Mouse (Mus musculus) R1 (cell line): Measurements from ENCODE around the gene Atp1b1.

Experiments
- DNase-seq: peaks from one replicate; pipeline ENCODE4 v3.0.0-alpha.2; 2018; ENCODE audit warnings: low read depth, low spot score

The Atp1b1 gene

GRCm38 (mm10) chr1:164467406-164467805 is 9.3 kb upstream of the Atp1b1 start:
- no peak for DNase-seq

DNA sequence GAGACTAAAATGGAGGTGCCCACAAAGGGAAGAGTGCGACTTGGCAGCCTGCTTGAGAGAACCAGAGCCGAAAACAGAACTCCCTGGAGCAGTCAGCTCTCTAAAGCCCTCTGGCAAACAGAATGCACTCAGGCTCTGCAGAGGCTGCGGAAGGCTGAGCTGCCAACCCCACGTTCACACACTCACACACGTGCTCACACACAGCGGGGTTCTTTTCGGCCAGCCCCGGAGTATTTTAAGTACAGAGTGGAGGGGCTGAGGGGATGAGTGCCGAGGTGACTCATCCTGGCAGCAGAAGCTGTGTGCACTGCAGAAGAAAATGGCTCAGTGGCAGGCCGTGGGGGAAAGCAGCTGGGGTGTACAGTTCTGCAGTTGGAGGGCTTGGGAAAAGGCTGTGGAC is 3.6 kb upstream of the Atp1b1 start:
- DNase-seq = no peak

GRCm38 (mm10) chr1:164460921-164461697 is 3.0 kb upstream of the Atp1b1 start:
- no peak for DNase-seq

GRCm38 (mm10) chr1:164459127-164459905 is 1.2 kb upstream of the Atp1b1 start:
- no peak for DNase-seq

GRCm38 (mm10) chr1:164458621-164459051 is 481 bp upstream of the Atp1b1 start:
- no peak for DNase-seq

DNA sequence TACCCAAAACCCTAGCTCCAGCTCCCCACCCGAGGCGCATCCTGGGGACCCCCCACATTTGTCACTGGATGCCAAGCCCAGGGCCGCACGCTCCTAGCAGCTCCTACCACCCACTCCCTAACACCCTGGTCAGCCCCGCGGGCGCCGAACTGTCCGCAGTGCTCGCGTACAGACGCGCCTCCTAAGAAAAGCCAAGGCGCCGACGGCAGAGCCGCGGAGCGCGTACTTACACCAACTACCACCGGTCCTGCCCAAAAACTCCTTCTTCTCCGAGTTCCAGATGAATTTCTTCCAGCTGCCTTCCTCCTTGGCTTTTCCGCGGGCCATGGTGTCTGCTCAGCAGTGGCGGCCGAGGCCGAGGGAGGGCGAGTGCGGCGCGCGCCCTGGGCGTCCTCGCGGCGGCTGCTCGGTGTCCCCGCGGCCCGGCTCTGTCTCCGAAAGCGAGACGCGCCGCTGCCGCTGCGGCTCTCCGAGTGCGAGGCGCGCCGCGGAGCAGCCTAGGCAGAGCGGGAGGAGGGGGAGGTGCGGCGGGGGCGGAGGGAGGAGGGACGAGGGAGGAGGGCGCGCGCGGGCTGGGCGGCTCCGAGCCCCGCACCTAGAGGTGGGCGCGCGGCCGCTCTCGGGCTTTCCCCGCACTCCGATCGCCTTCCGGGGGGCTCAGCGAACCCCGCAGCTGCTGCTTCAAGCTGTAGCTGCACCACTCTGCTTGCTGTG is 467 bp downstream of the Atp1b1 start:
- DNase-seq = peak; percentile 61

- DNase-seq = peak; percentile 73
These were observed 1.4 kb downstream of the Atp1b1 start for GRCm38 (mm10) chr1:164456731-164457130.

GRCm38 (mm10) chr1:164456065-164456464 is 2.1 kb downstream of the Atp1b1 start:
- no peak for DNase-seq

- no peak for DNase-seq
These were observed 2.5 kb downstream of the Atp1b1 start for GRCm38 (mm10) chr1:164455614-164456013.

GRCm38 (mm10) chr1:164454747-164455400 is 3.3 kb downstream of the Atp1b1 start:
- peak; percentile 68 for DNase-seq

DNA sequence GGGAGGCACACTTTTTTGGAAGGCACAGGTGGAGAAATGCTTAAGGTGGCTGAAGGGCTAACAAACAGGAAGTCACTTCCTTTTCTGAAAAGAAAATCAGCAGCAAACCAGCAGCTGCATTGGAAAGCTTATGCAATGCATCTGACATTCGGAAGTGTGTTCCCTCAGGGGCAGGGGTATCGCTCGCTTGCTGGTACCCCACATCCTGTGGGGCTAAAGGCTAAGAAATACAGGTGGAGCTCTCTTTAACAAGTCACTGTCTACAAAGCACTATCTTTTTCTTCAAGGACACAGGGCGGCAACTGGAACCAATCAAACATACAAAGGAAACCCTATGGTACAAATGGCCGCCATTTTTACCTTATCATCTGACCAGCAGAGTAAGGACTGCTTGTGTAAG is 4.4 kb downstream of the Atp1b1 start:
- no peak for DNase-seq

- DNase-seq = no peak
These were observed 5.0 kb downstream of the Atp1b1 start for GRCm38 (mm10) chr1:164453146-164453545.

DNA sequence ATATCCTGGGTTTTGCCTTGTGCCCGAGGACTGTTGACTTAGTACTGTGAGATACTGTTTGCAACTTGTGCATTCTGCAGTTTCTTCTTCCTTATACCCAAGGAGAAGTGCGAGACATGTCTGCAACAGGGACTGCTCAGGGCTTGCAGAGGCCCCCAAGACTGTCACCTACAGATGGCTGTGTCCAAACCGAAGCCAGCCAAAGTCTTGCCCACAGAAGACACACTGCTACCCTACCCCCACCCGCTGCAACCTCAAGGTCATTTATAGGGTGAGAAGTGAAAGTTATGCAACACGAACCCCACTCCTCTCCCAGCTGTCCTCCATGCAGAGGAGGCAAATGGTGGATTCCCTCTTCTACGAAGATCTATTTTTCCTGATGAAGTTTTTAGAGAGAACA is 5.6 kb downstream of the Atp1b1 start:
- no peak for DNase-seq

GRCm38 (mm10) chr1:164451346-164451745 is 6.8 kb downstream of the Atp1b1 start:
- no peak for DNase-seq

DNA sequence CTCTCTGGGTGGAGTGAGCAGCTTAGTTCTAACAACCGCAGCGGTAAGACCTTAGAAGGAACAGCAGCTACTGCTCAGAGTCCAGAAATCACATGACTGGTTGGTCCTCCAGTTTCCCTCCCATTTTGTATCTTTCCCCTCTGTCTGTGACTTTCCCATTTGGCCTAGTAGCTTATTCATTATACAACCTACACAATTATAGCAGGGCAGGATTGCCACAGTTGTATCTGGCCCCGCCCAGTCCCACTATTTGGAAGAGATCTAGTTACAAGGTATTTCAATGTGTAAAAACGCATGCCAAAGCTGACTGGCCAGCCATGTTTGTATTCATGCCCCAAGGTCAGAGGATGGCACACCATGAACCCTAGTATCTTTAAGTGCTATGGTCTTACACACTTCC is 7.5 kb downstream of the Atp1b1 start:
- no peak for DNase-seq

DNA sequence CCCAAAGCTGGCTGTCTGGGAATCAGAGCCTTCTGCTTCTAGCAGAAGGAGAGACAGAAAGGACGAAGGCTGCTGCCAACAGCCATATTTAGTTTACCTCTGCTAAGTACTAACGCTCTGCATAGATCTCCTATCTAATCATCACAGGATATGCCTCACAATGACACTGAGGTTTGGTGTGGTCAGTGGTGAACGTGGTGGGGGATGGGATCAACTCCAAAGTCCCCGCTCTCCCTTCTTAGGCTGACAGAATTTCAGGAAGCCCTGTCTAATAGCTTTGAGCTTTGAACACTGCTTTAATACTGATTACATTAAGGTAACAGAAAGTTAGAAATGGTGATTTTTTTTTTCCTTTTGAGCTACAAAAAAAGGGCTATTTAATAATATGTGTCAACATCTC is 7.9 kb downstream of the Atp1b1 start:
- DNase-seq = no peak

DNA sequence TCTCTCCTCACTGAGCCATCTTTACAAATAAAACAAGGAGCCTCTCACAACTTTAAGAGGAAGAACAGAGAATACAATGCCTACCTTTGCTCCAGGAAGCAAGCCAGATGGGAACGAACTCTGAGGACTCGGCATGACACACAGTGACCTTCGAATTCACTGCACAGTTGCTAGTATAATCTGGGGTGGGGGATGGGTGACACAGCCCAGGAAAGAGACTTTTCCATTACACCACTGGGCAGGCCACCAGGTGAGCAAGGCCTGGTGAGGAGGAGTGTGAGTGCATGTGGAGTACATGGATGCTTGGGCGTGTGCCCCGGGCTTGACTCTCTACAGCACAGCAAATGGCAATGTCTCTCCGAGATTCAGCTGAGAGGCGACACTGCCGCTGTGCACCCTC is 8.5 kb downstream of the Atp1b1 start:
- DNase-seq = no peak

DNA sequence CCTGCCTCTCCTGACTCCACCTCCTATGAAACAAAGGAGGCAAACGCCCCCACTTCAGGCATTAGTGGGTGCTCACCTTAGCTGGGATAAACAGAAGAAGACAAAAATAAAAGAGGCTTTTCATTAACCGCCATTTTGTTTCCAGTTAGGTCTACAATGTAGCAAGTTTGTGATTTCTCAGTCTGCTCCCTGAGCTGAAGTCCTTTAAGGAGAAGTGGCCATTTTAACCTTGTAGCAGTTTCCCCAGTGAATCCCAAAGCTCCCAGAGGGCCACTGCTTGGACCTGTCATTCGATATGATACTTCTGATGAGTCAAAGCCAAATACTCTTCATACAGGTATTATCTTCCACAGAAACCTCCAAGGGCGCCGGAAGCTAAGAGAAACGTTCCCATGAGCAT is 10.6 kb downstream of the Atp1b1 start:
- DNase-seq = no peak

DNA sequence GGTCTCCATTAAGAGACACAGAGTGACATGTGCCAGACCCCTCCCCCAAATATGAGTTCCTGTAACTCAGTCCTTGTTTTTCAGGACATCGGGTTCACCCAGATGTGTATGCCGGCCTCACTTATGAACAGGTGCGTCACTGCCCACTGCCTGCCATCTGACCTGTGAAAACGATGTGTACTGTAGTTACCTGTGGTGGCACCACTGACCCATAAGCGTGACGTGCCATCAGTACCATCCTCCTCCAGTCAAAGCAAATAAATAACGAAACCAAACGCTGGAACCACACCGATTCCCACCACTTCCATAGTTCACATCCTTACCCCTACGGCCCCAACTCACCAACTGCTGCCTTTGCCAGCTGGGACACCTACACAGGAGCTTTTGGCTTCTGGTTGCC is 11.6 kb downstream of the Atp1b1 start:
- no peak for DNase-seq

DNA sequence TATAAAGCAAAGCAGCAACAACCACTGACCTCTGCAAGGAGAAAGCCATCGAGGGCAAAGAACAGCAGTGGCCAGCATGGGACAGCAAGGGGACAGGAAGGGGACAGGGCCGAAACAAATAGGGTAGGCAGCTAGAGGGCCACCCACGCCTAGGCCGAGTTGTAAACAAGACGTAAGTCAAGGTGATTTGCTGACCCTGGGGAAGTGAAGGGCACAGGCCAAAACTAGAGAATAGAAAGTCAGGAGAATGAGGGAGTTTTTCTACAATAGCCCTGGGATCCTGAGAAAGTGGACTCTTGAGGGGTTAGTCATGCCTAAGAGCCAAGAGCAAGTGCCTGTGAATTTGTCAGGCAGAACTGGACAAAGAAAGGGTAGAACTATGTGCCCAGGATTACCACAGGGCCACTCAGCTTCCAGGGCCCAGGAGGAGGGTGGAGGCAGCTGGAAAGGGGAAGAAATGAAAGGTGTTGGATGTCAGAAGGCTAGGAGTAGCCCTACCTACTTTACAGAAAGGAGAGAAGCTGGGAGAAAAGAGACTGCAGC is 12.5 kb downstream of the Atp1b1 start:
- DNase-seq = no peak

- DNase-seq = no peak
These were observed 16.7 kb downstream of the Atp1b1 start for GRCm38 (mm10) chr1:164441408-164441974.
